Mouse (Mus musculus) stomach, postnatal 0 days (tissue): ENCODE results near the gene Arl13b.

Source experiments
- CTCF ChIP-seq: IDR thresholded peaks from 2 replicates; pipeline ENCODE4 v1.5.1; 2016; ENCODE audit warnings: antibody characterized with exemption, low read depth, mild to moderate bottlenecking, moderate library complexity
- EP300 ChIP-seq: optimal IDR thresholded peaks from 2 replicates; pipeline ENCODE3; 2016; ENCODE audit warnings: antibody characterized with exemption

DNA sequence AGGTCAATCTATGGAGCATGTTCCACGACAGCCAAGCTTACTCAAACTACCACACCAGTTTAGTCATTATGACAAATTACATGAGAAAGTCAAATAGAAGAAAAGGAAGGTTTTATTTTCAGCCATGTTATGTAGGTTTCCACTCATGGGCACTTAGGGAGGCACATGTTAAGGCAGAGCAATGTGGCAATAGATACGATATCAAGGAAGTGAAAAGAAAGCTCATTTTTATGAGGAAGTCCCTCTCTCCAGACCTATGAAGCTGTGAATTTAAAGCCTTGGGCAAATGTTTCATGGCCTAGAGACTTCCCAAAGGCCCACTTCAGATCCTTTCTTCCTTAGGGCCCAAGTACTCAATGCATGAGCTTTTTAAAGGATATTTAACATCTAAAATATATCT lies 10.7 kb upstream of the Arl13b start:
- TF ChIP-seq CTCF: no peak
- TF ChIP-seq EP300: no peak
